Mouse (Mus musculus): Measurements from ENCODE around the gene Mzf1. TPM values are rescaled to one million over a fixed set of nuclear protein-coding genes. Genes with fewer than 3 reads are reported as not detected.

Gene Mzf1
- polyA plus RNA-seq, 1 experiment from 2014 or later: 0.93 TPM

DNA sequence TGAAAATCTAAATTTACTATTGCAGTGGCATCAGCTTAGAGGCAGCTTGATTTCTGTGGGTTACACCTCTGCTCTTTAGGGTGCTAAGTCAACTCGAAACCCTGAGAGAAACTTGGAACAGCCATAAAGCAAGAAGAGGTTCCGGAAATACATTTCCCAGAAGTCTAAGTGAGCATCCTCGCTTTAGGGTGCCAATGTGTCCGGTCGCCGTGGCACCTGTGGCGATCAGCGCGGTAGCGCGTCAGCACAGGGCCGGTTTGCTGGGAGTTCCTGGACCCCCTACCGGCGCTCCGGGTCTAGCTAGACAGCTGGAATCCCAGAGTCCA, 640 bp downstream of the Mzf1 start:
- TF ChIP-seq CTCF (IDR thresholded peaks at IDR 0.05; ENCODE audit: low read depth) (0 out of 2 replicates have a peak, but pooled peaks have one; percentile 4), EP300 (optimal IDR thresholded peaks at IDR 0.05) (no peak)
- Histone ChIP-seq H3K27ac (replicated peaks) (peak overlapping the region; percentile 53; the same call in 1 of the 2 replicates), H3K4me1 (replicated peaks; ENCODE audit: control insufficient read depth, insufficient read depth) (no peaks in the 10 kb centered on the region), H3K9ac (ENCODE audit: low read length) (peak overlapping the region; percentile 60), H3K27me3 (ENCODE audit: control insufficient read depth, insufficient read depth, low read length) (no peaks in the 10 kb centered on the region), H3K4me2 (replicated peaks; ENCODE audit: low read depth) (peak overlapping the region; percentile 63), H3K4me3 (ENCODE audit: low read depth, low read length) (peak overlapping the region; percentile 59), H3K36me3 (ENCODE audit: control insufficient read depth, insufficient read depth, low read length) (no peaks in the 10 kb centered on the region), H3K9me3 (ENCODE audit: control insufficient read depth, low read length) (no peaks in the 10 kb centered on the region)
- ATAC-seq (ENCODE audit: low FRiP score, low TSS enrichment): no peak
- DNase-seq (ENCODE audit: low spot score): no peak
- 1% methylated on average over 15 of the region's 15 CpGs for WGBS

DNA sequence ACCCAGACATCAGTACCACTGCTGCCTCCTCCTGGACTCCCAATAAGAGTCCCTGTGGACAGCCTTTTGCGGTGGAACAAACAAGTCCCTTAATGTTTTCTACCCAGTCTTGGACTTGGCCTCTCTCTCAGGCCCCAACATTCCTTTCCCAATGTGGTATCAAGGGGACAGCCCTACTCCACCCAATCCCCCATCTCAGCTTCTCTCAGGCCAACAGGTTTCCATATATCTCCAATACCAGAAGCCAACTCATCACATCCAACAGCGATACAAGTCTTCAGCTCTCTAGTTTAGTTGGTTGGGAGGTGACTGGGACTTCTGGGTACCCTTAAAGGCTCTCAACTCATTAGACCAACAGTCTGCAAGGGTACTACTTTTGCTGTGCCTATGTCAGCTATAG, 1.1 kb downstream of the Mzf1 start:
- ATAC-seq (ENCODE audit: low FRiP score, low TSS enrichment) (no peak), DNase-seq (ENCODE audit: low spot score) (no peak)
- Histone ChIP-seq H3K27ac (replicated peaks) (no peak overlapping the region), H3K4me3 (ENCODE audit: low read depth, low read length) (peak overlapping the region; percentile 59), H3K36me3 (ENCODE audit: control insufficient read depth, insufficient read depth, low read length) (no peaks in the 10 kb centered on the region), H3K4me1 (replicated peaks; ENCODE audit: control insufficient read depth, insufficient read depth) (no peaks in the 10 kb centered on the region), H3K4me2 (replicated peaks; ENCODE audit: low read depth) (peak overlapping the region; percentile 63), H3K9ac (ENCODE audit: low read length) (no peak overlapping the region), H3K27me3 (ENCODE audit: control insufficient read depth, insufficient read depth, low read length) (no peaks in the 10 kb centered on the region), H3K9me3 (ENCODE audit: control insufficient read depth, low read length) (no peaks in the 10 kb centered on the region)
- WGBS: 95% methylated on average over 2 of the region's 2 CpGs
- no peak for TF ChIP-seq EP300 (optimal IDR thresholded peaks at IDR 0.05)
- 0 out of 2 replicates have a peak, but pooled peaks have one; percentile 9 for TF ChIP-seq CTCF (IDR thresholded peaks at IDR 0.05; ENCODE audit: low read depth)

GRCm38 (mm10) chr7:13053001-13053400, 1.6 kb downstream of the Mzf1 start:
- TF ChIP-seq CTCF (IDR thresholded peaks at IDR 0.05; ENCODE audit: low read depth): no peak
- no peak for TF ChIP-seq EP300 (optimal IDR thresholded peaks at IDR 0.05)
- no peaks in the 10 kb centered on the region for H3K27me3 ChIP-seq (ENCODE audit: control insufficient read depth, insufficient read depth, low read length)
- no peaks in the 10 kb centered on the region for H3K9me3 ChIP-seq (ENCODE audit: control insufficient read depth, low read length)
- ATAC-seq (ENCODE audit: low FRiP score, low TSS enrichment) (no peak), DNase-seq (ENCODE audit: low spot score) (no peak)
- WGBS: 86% methylated on average over 13 of the region's 13 CpGs
- H3K4me1 ChIP-seq (replicated peaks; ENCODE audit: control insufficient read depth, insufficient read depth): no peaks in the 10 kb centered on the region
- H3K27ac ChIP-seq (replicated peaks): no peak overlapping the region
- H3K36me3 ChIP-seq (ENCODE audit: control insufficient read depth, insufficient read depth, low read length): no peaks in the 10 kb centered on the region
- H3K4me2 ChIP-seq (replicated peaks; ENCODE audit: low read depth): no peak overlapping the region
- H3K9ac ChIP-seq (ENCODE audit: low read length): no peak overlapping the region
- H3K4me3 ChIP-seq (ENCODE audit: low read depth, low read length): no peak overlapping the region

- peak; percentile 94 for TF ChIP-seq CTCF (IDR thresholded peaks at IDR 0.05; ENCODE audit: low read depth)
- TF ChIP-seq EP300 (optimal IDR thresholded peaks at IDR 0.05): no peak
- 4% methylated on average over 2 of the region's 2 CpGs for WGBS
- DNase-seq (ENCODE audit: low spot score): peak; percentile 75
- Histone ChIP-seq H3K27me3 (ENCODE audit: control insufficient read depth, insufficient read depth, low read length) (peaks cover 3% of the 10 kb centered on the region; the same call in 1 of the 2 replicates), H3K4me2 (replicated peaks; ENCODE audit: low read depth) (no peak overlapping the region), H3K36me3 (ENCODE audit: control insufficient read depth, insufficient read depth, low read length) (no peaks in the 10 kb centered on the region), H3K4me3 (ENCODE audit: low read depth, low read length) (no peak overlapping the region), H3K9me3 (ENCODE audit: control insufficient read depth, low read length) (no peaks in the 10 kb centered on the region), H3K27ac (replicated peaks) (no peak overlapping the region), H3K4me1 (replicated peaks; ENCODE audit: control insufficient read depth, insufficient read depth) (peaks cover 3% of the 10 kb centered on the region; the same call in 1 of the 2 replicates), H3K9ac (ENCODE audit: low read length) (no peak overlapping the region)
- ATAC-seq (ENCODE audit: low FRiP score, low TSS enrichment): peak; percentile 72
These were observed 8.5 kb downstream of the Mzf1 start for GRCm38 (mm10) chr7:13046084-13046483.

DNA sequence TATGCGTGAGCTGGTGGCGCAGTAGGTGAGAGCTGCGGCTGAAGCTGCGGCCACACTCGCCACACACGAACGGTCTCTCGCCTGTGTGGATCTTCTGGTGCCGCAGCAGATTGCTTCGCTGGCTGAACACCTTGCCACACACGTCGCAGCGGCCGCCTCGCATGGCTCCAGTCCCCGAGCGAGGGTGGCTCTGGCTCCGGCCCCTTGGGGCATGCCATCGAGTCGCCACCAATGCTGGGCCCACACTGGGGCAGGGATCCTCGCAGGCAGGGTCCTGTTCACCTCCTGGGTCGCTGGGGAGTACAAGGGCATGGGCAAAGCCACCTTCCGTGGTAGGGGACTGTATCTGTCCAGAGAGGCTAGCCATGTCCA, 10.3 kb downstream of the Mzf1 start:
- Histone ChIP-seq H3K36me3 (ENCODE audit: control insufficient read depth, insufficient read depth, low read length) (no peaks in the 10 kb centered on the region), H3K9me3 (ENCODE audit: control insufficient read depth, low read length) (no peaks in the 10 kb centered on the region), H3K9ac (ENCODE audit: low read length) (peak overlapping the region; percentile 54), H3K4me1 (replicated peaks; ENCODE audit: control insufficient read depth, insufficient read depth) (peaks cover 3% of the 10 kb centered on the region; the same call in 1 of the 2 replicates), H3K4me3 (ENCODE audit: low read depth, low read length) (peak overlapping the region; percentile 42), H3K27me3 (ENCODE audit: control insufficient read depth, insufficient read depth, low read length) (peaks cover 3% of the 10 kb centered on the region; the same call in 1 of the 2 replicates), H3K27ac (replicated peaks) (no peak overlapping the region), H3K4me2 (replicated peaks; ENCODE audit: low read depth) (peak overlapping the region; percentile 77)
- no peak for ATAC-seq (ENCODE audit: low FRiP score, low TSS enrichment)
- peak; percentile 18 for DNase-seq (ENCODE audit: low spot score)
- TF ChIP-seq EP300 (optimal IDR thresholded peaks at IDR 0.05) (no peak), CTCF (IDR thresholded peaks at IDR 0.05; ENCODE audit: low read depth) (no peak)
- WGBS: 6% methylated on average over 23 of the region's 23 CpGs

- WGBS: 5% methylated on average over 88 of the region's 88 CpGs
- Histone ChIP-seq H3K4me3 (ENCODE audit: low read depth, low read length) (peak overlapping the region; percentile 42), H3K9me3 (ENCODE audit: control insufficient read depth, low read length) (no peaks in the 10 kb centered on the region), H3K27ac (replicated peaks) (no peak overlapping the region), H3K4me1 (replicated peaks; ENCODE audit: control insufficient read depth, insufficient read depth) (peaks cover 3% of the 10 kb centered on the region; the same call in 1 of the 2 replicates), H3K36me3 (ENCODE audit: control insufficient read depth, insufficient read depth, low read length) (no peaks in the 10 kb centered on the region), H3K4me2 (replicated peaks; ENCODE audit: low read depth) (peak overlapping the region; percentile 77), H3K9ac (ENCODE audit: low read length) (peak overlapping the region; percentile 54), H3K27me3 (ENCODE audit: control insufficient read depth, insufficient read depth, low read length) (peaks cover 3% of the 10 kb centered on the region; the same call in 1 of the 2 replicates)
- ATAC-seq (ENCODE audit: low FRiP score, low TSS enrichment): peak; percentile 41
- 0 out of 2 replicates have a peak, but pooled peaks have one; percentile 14 for TF ChIP-seq CTCF (IDR thresholded peaks at IDR 0.05; ENCODE audit: low read depth)
- no peak for TF ChIP-seq EP300 (optimal IDR thresholded peaks at IDR 0.05)
- peak; percentile 42 for DNase-seq (ENCODE audit: low spot score)
These were observed 10.9 kb downstream of the Mzf1 start for GRCm38 (mm10) chr7:13043445-13044253.
